8 mouse cellular contexts compared by ENCODE assay signal in the genomic region with DNA sequence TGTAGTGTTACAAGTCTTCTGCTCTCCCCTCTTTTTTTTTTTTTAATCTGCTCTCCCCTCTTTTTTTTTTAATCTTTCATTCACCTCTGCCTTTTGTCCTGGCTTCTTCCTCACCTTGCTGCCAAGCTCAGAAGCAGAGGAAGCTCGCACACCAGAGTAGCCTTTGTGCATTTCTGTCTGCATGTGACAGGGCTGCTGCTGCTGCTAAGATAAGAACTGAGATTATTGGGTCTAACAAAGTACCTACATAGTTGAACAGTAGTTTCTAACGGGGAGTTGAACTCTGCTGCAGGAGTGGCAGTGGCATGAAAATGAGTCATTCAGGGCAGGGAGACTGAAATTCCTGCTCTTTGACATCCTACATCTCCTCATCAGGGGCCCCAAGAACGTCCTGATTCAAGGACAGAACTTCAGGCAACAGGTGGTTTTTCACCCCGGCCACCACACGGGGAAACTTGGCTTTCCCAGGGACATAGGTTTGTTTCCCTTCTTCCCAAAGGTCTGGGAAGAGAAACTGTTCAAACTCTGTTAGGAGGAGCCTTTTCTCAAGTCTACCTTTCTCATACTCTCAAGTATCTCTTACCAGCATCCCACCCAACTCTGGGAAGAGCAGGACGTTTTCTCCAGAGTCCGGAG. TPM values are rescaled to one million over a fixed set of nuclear protein-coding genes. Genes with fewer than 3 reads are reported as not detected.
DNase-seq lines count a peak whose midpoint lies in the region; ATAC-seq and TF ChIP-seq lines count a peak whose summit lies in the region.

No protein-coding gene starts in this region.

- H3K27me3 ChIP-seq in kidney, embryonic 14.5 days (ENCODE audit: control insufficient read depth, insufficient read depth, low read length): no peaks in the 10 kb centered on the region
- no peaks in the 10 kb centered on the region for H3K27me3 ChIP-seq in forebrain, embryonic 10.5 days (ENCODE audit: poor library complexity, severe bottlenecking)
- peaks cover 4% of the 10 kb centered on the region for H3K27me3 ChIP-seq in liver, embryonic 14.5 days (ENCODE audit: control insufficient read depth, insufficient read depth, low read length)

- ATAC-seq in kidney, embryonic 14.5 days (ENCODE audit: low FRiP score, low TSS enrichment): no peak
- no peak for ATAC-seq in liver, embryonic 14.5 days (ENCODE audit: insufficient read depth)

- WGBS in kidney, embryonic 14.5 days: 0% methylated on average over 7 of the region's 7 CpGs
- WGBS in forebrain, embryonic 10.5 days: 5% methylated on average over 7 of the region's 7 CpGs
- 4% methylated on average over 7 of the region's 7 CpGs for WGBS in liver, embryonic 14.5 days (ENCODE audit: insufficient replicate concordance)

- no peak for DNase-seq in kidney, postnatal 10 days
- DNase-seq in Muller cell, postnatal 12 days (ENCODE audit: inconsistent ontology term): peak; percentile 37
- DNase-seq in forebrain, embryonic 10.5 days (ENCODE audit: extremely low spot score, low spot score): peak; percentile 24
- no peak for DNase-seq in liver, embryonic 14.5 days (ENCODE audit: low read depth in 3 of 3, low spot score in 3 of 3)
- DNase-seq in ovary, adult 18-20 months (ENCODE audit: low spot score): no peak
- no peak for DNase-seq in right cerebral cortex, postnatal 25 days
- no peak for DNase-seq in spleen, postnatal 4 days (ENCODE audit: low spot score in 2 of 2)

- H3K36me3 ChIP-seq in kidney, embryonic 14.5 days (ENCODE audit: control insufficient read depth, insufficient read depth, low read length): no peaks in the 10 kb centered on the region
- no peaks in the 10 kb centered on the region; the same call in 1 of the 2 replicates for H3K36me3 ChIP-seq in forebrain, embryonic 10.5 days (replicated peaks)
- H3K36me3 ChIP-seq in liver, embryonic 14.5 days (replicated peaks; ENCODE audit: control insufficient read depth, insufficient read depth, low read depth): no peaks in the 10 kb centered on the region

- peak overlapping the region; percentile 86 for H3K4me3 ChIP-seq in kidney, embryonic 14.5 days (ENCODE audit: low read length)
- H3K4me3 ChIP-seq in forebrain, embryonic 10.5 days: peak overlapping the region; percentile 81
- peak overlapping the region in 1 of 2 experiments; percentile 96; a peak in 1 of 4 replicates for H3K4me3 ChIP-seq in liver, embryonic 14.5 days (ENCODE audit: insufficient read depth in 1 of 2, low read depth in 2 of 2, low read length in 2 of 2)

- H3K9me3 ChIP-seq in kidney, embryonic 14.5 days (ENCODE audit: control insufficient read depth, low read length): no peaks in the 10 kb centered on the region
- H3K9me3 ChIP-seq in forebrain, embryonic 10.5 days: no peaks in the 10 kb centered on the region
- H3K9me3 ChIP-seq in liver, embryonic 14.5 days (ENCODE audit: control insufficient read depth, low read length): no peaks in the 10 kb centered on the region

- no peak for TF ChIP-seq EP300 in liver, embryonic 14.5 days (IDR thresholded peaks at IDR 0.05; ENCODE audit: low read depth)

- no peak for TF ChIP-seq CTCF in liver, embryonic 14.5 days (IDR thresholded peaks at IDR 0.05; ENCODE audit: low read depth)

- peak overlapping the region; percentile 91; the same call in 1 of the 2 replicates for H3K9ac ChIP-seq in kidney, embryonic 14.5 days (ENCODE audit: low read depth, low read length)
- no peak overlapping the region for H3K9ac ChIP-seq in liver, embryonic 14.5 days (replicated peaks)

- peaks cover 20% of the 10 kb centered on the region for H3K4me1 ChIP-seq in kidney, embryonic 14.5 days (ENCODE audit: control insufficient read depth, insufficient read depth, low read length)
- peaks cover 47% of the 10 kb centered on the region for H3K4me1 ChIP-seq in forebrain, embryonic 10.5 days
- peaks cover 5 to 18% of the 10 kb centered on the region in 2 experiments for H3K4me1 ChIP-seq in liver, embryonic 14.5 days (replicated peaks; ENCODE audit: control insufficient read depth in 2 of 2, insufficient read depth in 2 of 2, low read length in 1 of 2)

- H3K4me2 ChIP-seq in kidney, embryonic 14.5 days (replicated peaks; ENCODE audit: low read depth, low read length): peak overlapping the region; percentile 83
- H3K4me2 ChIP-seq in liver, embryonic 14.5 days (ENCODE audit: low read depth): peak overlapping the region; percentile 100

- peak overlapping the region; percentile 95 for H3K27ac ChIP-seq in kidney, embryonic 14.5 days (ENCODE audit: low read depth, low read length)
- peak overlapping the region; percentile 99 for H3K27ac ChIP-seq in forebrain, embryonic 10.5 days
- H3K27ac ChIP-seq in liver, embryonic 14.5 days: no peak overlapping the region

RNA-seq across cellular contexts. Expression of a gene that starts 17.2 kb away (rescaled TPM):
- polyA plus RNA-seq in kidney, embryonic 14.5 days (2014; fragmentation: Nextera tagmentation; extraction: Ambion mirVana): 15.1 and 22.0 TPM in 2 replicates
- polyA plus RNA-seq in forebrain, embryonic 10.5 days (2016; fragmentation: Nextera tagmentation; extraction: Ambion mirVana): 15.6 and 18.4 TPM in 2 replicates
- polyA plus RNA-seq in liver, embryonic 14.5 days (2012; rRNA removed): 1.3 and 1.4 TPM in 2 replicates
- polyA plus RNA-seq in liver, embryonic 14.5 days (2014; fragmentation: Nextera tagmentation; extraction: Ambion mirVana): 0.93 and 1.4 TPM in 2 replicates

Comparison
In these comparisons a context has a peak if more than half of its experiments do, and no peak if none do; other contexts are left out.
1. DNase-seq: peak in Muller cell, postnatal 12 days (single experiment) and forebrain, embryonic 10.5 days (single experiment); none in kidney, postnatal 10 days (single experiment), liver, embryonic 14.5 days (0 of 3), ovary, adult 18-20 months (single experiment), right cerebral cortex, postnatal 25 days (single experiment) and spleen, postnatal 4 days (0 of 2).